Comparison of ENCODE assay signal across 7 mouse cellular contexts in the genomic region with DNA sequence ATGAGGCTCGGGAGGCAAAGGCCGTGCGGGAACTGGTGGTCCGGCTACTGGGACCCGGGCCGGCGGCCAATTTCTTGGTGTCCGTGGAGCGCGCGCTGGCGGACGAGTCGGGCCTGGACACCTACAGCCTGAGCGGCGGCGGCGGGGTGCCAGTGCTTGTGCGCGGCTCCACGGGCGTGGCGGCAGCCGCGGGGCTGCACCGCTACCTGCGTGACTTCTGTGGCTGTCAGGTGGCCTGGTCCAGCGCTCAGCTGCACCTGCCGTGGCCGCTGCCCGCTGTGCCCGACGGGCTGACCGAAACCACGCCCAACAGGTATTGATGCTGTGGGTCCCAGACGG. TPM values are rescaled to one million over a fixed set of nuclear protein-coding genes. Genes with fewer than 3 reads are reported as not detected.
A peak's percentile ranks its signal among the peaks of the same experiment; 100 is the strongest.
DNase-seq lines count a peak whose midpoint lies in the region; ATAC-seq lines count a peak whose summit lies in the region.

No protein-coding gene starts in this region.

- peak overlapping the region; percentile 99 for H3K4me2 ChIP-seq in neural tube, embryonic 11.5 days (ENCODE audit: low read depth)
- H3K4me2 ChIP-seq in limb, embryonic 15.5 days = peak overlapping the region; percentile 98
- H3K4me2 ChIP-seq in stomach, embryonic 15.5 days = peak overlapping the region; percentile 98

- peak overlapping the region; percentile 79 for H3K4me3 ChIP-seq in neural tube, embryonic 11.5 days (ENCODE audit: low read depth, low read length)
- H3K4me3 ChIP-seq in forebrain, embryonic 10.5 days = peak overlapping the region; percentile 71
- peak overlapping the region; percentile 72 for H3K4me3 ChIP-seq in limb, embryonic 15.5 days
- H3K4me3 ChIP-seq in stomach, embryonic 15.5 days (replicated peaks) = peak overlapping the region; percentile 81

- ATAC-seq in neural tube, embryonic 11.5 days (ENCODE audit: insufficient read depth, low FRiP score, low TSS enrichment) = peak; percentile 65
- ATAC-seq in limb, embryonic 15.5 days (ENCODE audit: insufficient number of reproducible peaks, low FRiP score, low TSS enrichment, low read depth) = peak; percentile 49; the same call in 1 of the 2 replicates
- peak; percentile 32; the same call in 1 of the 2 replicates for ATAC-seq in stomach, embryonic 15.5 days (ENCODE audit: insufficient read depth, low FRiP score, low read depth)

- no peaks in the 10 kb centered on the region for H3K9me3 ChIP-seq in neural tube, embryonic 11.5 days (ENCODE audit: control insufficient read depth, low read length)
- H3K9me3 ChIP-seq in forebrain, embryonic 10.5 days = no peaks in the 10 kb centered on the region
- no peaks in the 10 kb centered on the region for H3K9me3 ChIP-seq in limb, embryonic 15.5 days
- H3K9me3 ChIP-seq in stomach, embryonic 15.5 days = no peaks in the 10 kb centered on the region

- 0% methylated on average over 36 of the region's 36 CpGs for WGBS in neural tube, embryonic 11.5 days
- WGBS in forebrain, embryonic 10.5 days = 1% methylated on average over 36 of the region's 36 CpGs
- under 1% methylated on average over 36 of the region's 36 CpGs for WGBS in limb, embryonic 15.5 days
- WGBS in stomach, embryonic 15.5 days = 0% methylated on average over 29 of the region's 36 CpGs

- no peak for DNase-seq in neural tube, embryonic 11.5 days (ENCODE audit: low spot score)
- no peak for DNase-seq in neural tube, embryonic 10.5 days (ENCODE audit: extremely low spot score, low spot score)
- no peak for DNase-seq in forebrain, embryonic 10.5 days (ENCODE audit: extremely low spot score, low spot score)
- no peak for DNase-seq in frontal cortex, postnatal 36 days (ENCODE audit: low spot score in 2 of 2)
- DNase-seq in cerebellum, postnatal 10 days = no peak

- H3K4me1 ChIP-seq in neural tube, embryonic 11.5 days (ENCODE audit: control insufficient read depth, insufficient read depth, low read length) = no peaks in the 10 kb centered on the region; the same call in 1 of the 2 replicates
- H3K4me1 ChIP-seq in forebrain, embryonic 10.5 days = peaks cover 31% of the 10 kb centered on the region
- peaks cover 27% of the 10 kb centered on the region for H3K4me1 ChIP-seq in limb, embryonic 15.5 days
- H3K4me1 ChIP-seq in stomach, embryonic 15.5 days = peaks cover 21% of the 10 kb centered on the region

- no peaks in the 10 kb centered on the region for H3K36me3 ChIP-seq in neural tube, embryonic 11.5 days (ENCODE audit: control insufficient read depth, insufficient read depth, low read length)
- no peaks in the 10 kb centered on the region; the same call in 1 of the 2 replicates for H3K36me3 ChIP-seq in forebrain, embryonic 10.5 days (replicated peaks)
- no peaks in the 10 kb centered on the region for H3K36me3 ChIP-seq in limb, embryonic 15.5 days
- H3K36me3 ChIP-seq in stomach, embryonic 15.5 days = no peaks in the 10 kb centered on the region; the same call in 1 of the 2 replicates

- no peak overlapping the region for H3K27ac ChIP-seq in neural tube, embryonic 11.5 days (ENCODE audit: low read depth, low read length)
- peak overlapping the region; percentile 90 for H3K27ac ChIP-seq in forebrain, embryonic 10.5 days
- H3K27ac ChIP-seq in limb, embryonic 15.5 days = 0 out of 2 replicates have a peak overlapping the region, but pooled peaks have one; percentile 24
- peak overlapping the region; percentile 44; the same call in 1 of the 2 replicates for H3K27ac ChIP-seq in stomach, embryonic 15.5 days

- peaks cover 10% of the 10 kb centered on the region; the same call in 1 of the 2 replicates for H3K27me3 ChIP-seq in neural tube, embryonic 11.5 days (ENCODE audit: control insufficient read depth, insufficient read depth, low read length)
- peaks cover 50% of the 10 kb centered on the region for H3K27me3 ChIP-seq in forebrain, embryonic 10.5 days (ENCODE audit: poor library complexity, severe bottlenecking)
- peaks cover 18% of the 10 kb centered on the region for H3K27me3 ChIP-seq in limb, embryonic 15.5 days
- no peaks in the 10 kb centered on the region for H3K27me3 ChIP-seq in stomach, embryonic 15.5 days (replicated peaks)

- H3K9ac ChIP-seq in neural tube, embryonic 11.5 days (ENCODE audit: low read length) = peak overlapping the region; percentile 81
- H3K9ac ChIP-seq in limb, embryonic 15.5 days = peak overlapping the region; percentile 59
- peak overlapping the region; percentile 73 for H3K9ac ChIP-seq in stomach, embryonic 15.5 days

RNA-seq across cellular contexts. Expression of a gene that starts 0.3 kb away (rescaled TPM):
- polyA plus RNA-seq in neural tube, embryonic 11.5 days (2014; fragmentation: Nextera tagmentation; extraction: Ambion mirVana) = 5.8 and 5.9 TPM in 2 replicates
- 8.2 and 9.3 TPM in 2 replicates for polyA plus RNA-seq in forebrain, embryonic 10.5 days (2016; fragmentation: Nextera tagmentation; extraction: Ambion mirVana)
- 12.7 and 16.4 TPM in 2 replicates for polyA plus RNA-seq in limb, embryonic 15.5 days (2015; fragmentation: Nextera tagmentation; extraction: Ambion mirVana)
- 17.0 and 17.9 TPM in 2 replicates for polyA plus RNA-seq in stomach, embryonic 15.5 days (2015; fragmentation: Nextera tagmentation; extraction: Ambion mirVana)

RNA-seq across cellular contexts. Expression of a gene that starts 8.1 kb away (rescaled TPM):
- polyA plus RNA-seq in neural tube, embryonic 11.5 days (2014; fragmentation: Nextera tagmentation; extraction: Ambion mirVana) = not detected in 2 replicates
- 0.10 and 0.11 TPM in 2 replicates for polyA plus RNA-seq in forebrain, embryonic 10.5 days (2016; fragmentation: Nextera tagmentation; extraction: Ambion mirVana)
- 0.14 TPM in 1 of 2 replicates, not detected in the other for polyA plus RNA-seq in limb, embryonic 15.5 days (2015; fragmentation: Nextera tagmentation; extraction: Ambion mirVana)
- polyA plus RNA-seq in stomach, embryonic 15.5 days (2015; fragmentation: Nextera tagmentation; extraction: Ambion mirVana) = 0.13 and 0.26 TPM in 2 replicates

RNA-seq across cellular contexts. Expression of a gene that starts 12.2 kb away (rescaled TPM):
- polyA plus RNA-seq in neural tube, embryonic 11.5 days (2014; fragmentation: Nextera tagmentation; extraction: Ambion mirVana) = 55.5 and 55.9 TPM in 2 replicates
- polyA plus RNA-seq in forebrain, embryonic 10.5 days (2016; fragmentation: Nextera tagmentation; extraction: Ambion mirVana) = 51.4 and 53.3 TPM in 2 replicates
- polyA plus RNA-seq in limb, embryonic 15.5 days (2015; fragmentation: Nextera tagmentation; extraction: Ambion mirVana) = 40.3 TPM in 2 replicates
- 38.5 and 41.5 TPM in 2 replicates for polyA plus RNA-seq in stomach, embryonic 15.5 days (2015; fragmentation: Nextera tagmentation; extraction: Ambion mirVana)

RNA-seq across cellular contexts. Expression of a gene that starts 16.9 kb away (rescaled TPM):
- polyA plus RNA-seq in neural tube, embryonic 11.5 days (2014; fragmentation: Nextera tagmentation; extraction: Ambion mirVana) = 55.6 and 61.6 TPM in 2 replicates
- polyA plus RNA-seq in forebrain, embryonic 10.5 days (2016; fragmentation: Nextera tagmentation; extraction: Ambion mirVana) = 37.3 and 41.1 TPM in 2 replicates
- 51.7 and 53.8 TPM in 2 replicates for polyA plus RNA-seq in limb, embryonic 15.5 days (2015; fragmentation: Nextera tagmentation; extraction: Ambion mirVana)
- polyA plus RNA-seq in stomach, embryonic 15.5 days (2015; fragmentation: Nextera tagmentation; extraction: Ambion mirVana) = 50.7 and 54.5 TPM in 2 replicates

RNA-seq across cellular contexts. Expression of a gene that starts 25.1 kb away (rescaled TPM):
- 49.3 and 50.8 TPM in 2 replicates for polyA plus RNA-seq in neural tube, embryonic 11.5 days (2014; fragmentation: Nextera tagmentation; extraction: Ambion mirVana)
- polyA plus RNA-seq in forebrain, embryonic 10.5 days (2016; fragmentation: Nextera tagmentation; extraction: Ambion mirVana) = 78.1 and 96.4 TPM in 2 replicates
- 27.4 and 28.0 TPM in 2 replicates for polyA plus RNA-seq in limb, embryonic 15.5 days (2015; fragmentation: Nextera tagmentation; extraction: Ambion mirVana)
- 26.9 and 27.6 TPM in 2 replicates for polyA plus RNA-seq in stomach, embryonic 15.5 days (2015; fragmentation: Nextera tagmentation; extraction: Ambion mirVana)
